Mouse (Mus musculus): ENCODE data around the gene Slc16a13. TPM values are rescaled to one million over a fixed set of nuclear protein-coding genes. Genes with fewer than 3 reads are reported as not detected.

The Slc16a13 gene
- total and polyA plus RNA-seq, 2 experiments from 2014 or later: 4.5 to 5.5 TPM

DNA sequence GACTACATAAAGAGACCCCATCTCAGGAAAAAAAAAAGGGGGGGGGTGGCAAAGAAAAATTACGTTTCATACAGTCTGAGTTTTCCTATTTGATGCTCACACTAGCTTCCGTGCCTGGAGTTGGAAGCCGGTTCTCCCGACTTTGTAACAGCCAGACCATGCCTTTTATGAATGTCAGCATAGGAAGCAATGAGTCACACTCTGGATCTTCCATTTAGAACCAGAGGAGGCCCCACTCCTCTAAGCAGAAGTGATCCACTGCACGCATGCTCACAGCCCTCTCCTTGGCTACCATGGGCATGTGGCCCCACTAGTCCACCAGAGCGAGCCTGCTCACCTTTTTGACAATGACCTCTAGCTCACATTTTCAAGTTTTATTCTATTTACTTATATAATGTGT lies 29.7 kb downstream of the Slc16a13 start:
- H3K4me2 ChIP-seq (ENCODE audit: low read depth, low read length): no peak overlapping the region

DNA sequence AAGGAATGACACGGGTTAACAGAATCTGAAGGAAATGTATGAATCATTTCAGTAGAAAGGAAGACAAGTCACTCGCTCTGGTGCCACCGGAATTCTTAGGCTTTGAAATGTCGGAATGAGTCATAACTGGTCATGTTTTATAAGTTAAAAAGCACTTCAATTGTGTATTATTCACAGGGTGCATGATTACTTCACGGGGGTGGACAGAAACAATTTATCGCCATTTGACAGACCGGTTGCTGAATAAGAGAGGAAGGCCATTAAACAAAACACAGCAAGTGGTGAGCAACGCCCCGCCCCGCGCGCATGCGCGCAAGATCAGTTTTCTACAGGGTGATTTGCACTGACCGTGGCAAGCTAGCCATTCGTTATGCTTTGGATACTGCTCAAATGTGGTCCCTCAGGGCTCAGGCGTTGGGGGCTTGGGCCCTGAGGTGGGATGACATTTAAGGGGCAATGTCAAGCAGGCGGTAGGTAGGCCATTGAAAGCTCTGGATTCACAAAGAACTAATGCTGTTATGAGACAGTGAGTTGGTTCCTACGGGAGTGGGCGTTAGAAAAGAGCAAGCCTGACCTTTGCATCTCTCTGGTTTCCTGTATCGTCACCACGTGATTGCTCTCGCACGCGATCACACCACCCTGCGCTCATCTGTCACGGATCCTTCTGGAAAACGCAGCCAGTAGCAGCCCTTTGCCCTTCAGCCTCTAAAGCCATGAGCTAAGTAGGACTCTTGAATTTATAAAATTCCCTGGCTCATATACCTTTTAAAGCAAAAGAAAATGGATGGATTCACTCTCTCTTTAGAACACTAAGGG lies 31.3 kb downstream of the Slc16a13 start:
- Histone ChIP-seq H3K4me1 (ENCODE audit: control insufficient read depth, insufficient read depth) (no peaks in the 10 kb centered on the region), H3K36me3 (replicated peaks; ENCODE audit: control insufficient read depth, insufficient read depth, low read length) (no peaks in the 10 kb centered on the region), H3K4me2 (ENCODE audit: low read depth, low read length) (no peak overlapping the region; the same call in 1 of the 2 replicates), H3K4me3 (ENCODE audit: low read depth, low read length) (no peak overlapping the region), H3K9ac (replicated peaks; ENCODE audit: low read depth, low read length) (no peak overlapping the region), H3K27me3 (ENCODE audit: control insufficient read depth, insufficient read depth, low read length) (no peaks in the 10 kb centered on the region), H3K9me3 (replicated peaks; ENCODE audit: control insufficient read depth, low read length) (no peaks in the 10 kb centered on the region), H3K27ac (ENCODE audit: low read depth) (no peak overlapping the region)
- no peak for TF ChIP-seq CTCF (IDR thresholded peaks at IDR 0.05; ENCODE audit: low read depth)
- TF ChIP-seq EP300 (IDR thresholded peaks at IDR 0.05; ENCODE audit: low read depth): no peak
- DNase-seq (ENCODE audit: low spot score): no peak
- no peak for ATAC-seq (ENCODE audit: insufficient read depth, low read depth)
- 75% methylated on average over 28 of the region's 28 CpGs for WGBS

More for the DNA sequence above, 29.7 kb downstream of the Slc16a13 start:
- H3K27ac ChIP-seq (ENCODE audit: low read depth): no peak overlapping the region
- no peaks in the 10 kb centered on the region for H3K4me1 ChIP-seq (ENCODE audit: control insufficient read depth, insufficient read depth)
- H3K36me3 ChIP-seq (replicated peaks; ENCODE audit: control insufficient read depth, insufficient read depth, low read length): no peaks in the 10 kb centered on the region
- no peak overlapping the region for H3K9ac ChIP-seq (replicated peaks; ENCODE audit: low read depth, low read length)
- no peaks in the 10 kb centered on the region for H3K9me3 ChIP-seq (replicated peaks; ENCODE audit: control insufficient read depth, low read length)
- TF ChIP-seq CTCF (IDR thresholded peaks at IDR 0.05; ENCODE audit: low read depth): no peak
- TF ChIP-seq EP300 (IDR thresholded peaks at IDR 0.05; ENCODE audit: low read depth): no peak
- no peaks in the 10 kb centered on the region for H3K27me3 ChIP-seq (ENCODE audit: control insufficient read depth, insufficient read depth, low read length)
- DNase-seq (ENCODE audit: low spot score) (no peak), ATAC-seq (ENCODE audit: insufficient read depth, low read depth) (no peak)
- no peak overlapping the region for H3K4me3 ChIP-seq (ENCODE audit: low read depth, low read length)
- 66% methylated on average over 6 of the region's 6 CpGs for WGBS

GRCm38 (mm10) chr11:70185120-70185519 lies 35.7 kb downstream of the Slc16a13 start:
- Histone ChIP-seq H3K9ac (replicated peaks; ENCODE audit: low read depth, low read length) (no peak overlapping the region), H3K4me3 (ENCODE audit: low read depth, low read length) (no peak overlapping the region), H3K9me3 (replicated peaks; ENCODE audit: control insufficient read depth, low read length) (no peaks in the 10 kb centered on the region), H3K4me1 (ENCODE audit: control insufficient read depth, insufficient read depth) (no peaks in the 10 kb centered on the region), H3K27me3 (ENCODE audit: control insufficient read depth, insufficient read depth, low read length) (no peaks in the 10 kb centered on the region), H3K27ac (ENCODE audit: low read depth) (no peak overlapping the region), H3K4me2 (ENCODE audit: low read depth, low read length) (no peak overlapping the region), H3K36me3 (replicated peaks; ENCODE audit: control insufficient read depth, insufficient read depth, low read length) (no peaks in the 10 kb centered on the region)
- no peak for DNase-seq (ENCODE audit: low spot score)
- no peak for TF ChIP-seq CTCF (IDR thresholded peaks at IDR 0.05; ENCODE audit: low read depth)
- no peak for TF ChIP-seq EP300 (IDR thresholded peaks at IDR 0.05; ENCODE audit: low read depth)
- ATAC-seq (ENCODE audit: insufficient read depth, low read depth): no peak
- whole genome bisulfite sequencing: 61% methylated on average over 7 of the region's 7 CpGs

DNA sequence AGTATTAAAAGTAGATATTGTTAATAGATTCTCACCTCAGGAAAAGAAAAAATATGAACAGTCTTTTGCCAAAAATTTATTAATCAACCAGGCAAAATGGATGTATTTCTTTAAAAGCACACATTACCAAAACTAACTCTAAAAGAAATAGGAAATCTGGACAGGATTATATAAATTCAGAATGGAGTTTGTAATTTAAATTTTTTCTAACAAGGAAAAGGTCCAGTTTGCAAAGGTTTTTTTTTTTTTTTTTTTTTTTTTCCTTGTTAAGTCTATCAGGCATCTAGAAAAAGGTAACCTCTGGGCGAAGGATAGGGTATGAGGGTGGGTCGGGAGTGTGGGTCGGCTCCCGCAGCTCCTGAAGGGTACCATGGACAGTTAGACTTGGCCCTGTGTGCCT lies 40.4 kb downstream of the Slc16a13 start:
- Histone ChIP-seq H3K9ac (replicated peaks; ENCODE audit: low read depth, low read length) (no peak overlapping the region), H3K4me2 (ENCODE audit: low read depth, low read length) (no peak overlapping the region), H3K27me3 (ENCODE audit: control insufficient read depth, insufficient read depth, low read length) (no peaks in the 10 kb centered on the region), H3K9me3 (replicated peaks; ENCODE audit: control insufficient read depth, low read length) (no peaks in the 10 kb centered on the region), H3K4me3 (ENCODE audit: low read depth, low read length) (no peak overlapping the region), H3K4me1 (ENCODE audit: control insufficient read depth, insufficient read depth) (no peaks in the 10 kb centered on the region), H3K27ac (ENCODE audit: low read depth) (no peak overlapping the region), H3K36me3 (replicated peaks; ENCODE audit: control insufficient read depth, insufficient read depth, low read length) (no peaks in the 10 kb centered on the region)
- ATAC-seq (ENCODE audit: insufficient read depth, low read depth) (no peak), DNase-seq (ENCODE audit: low spot score) (no peak)
- WGBS: 85% methylated on average over 4 of the region's 4 CpGs
- TF ChIP-seq CTCF (IDR thresholded peaks at IDR 0.05; ENCODE audit: low read depth) (no peak), EP300 (IDR thresholded peaks at IDR 0.05; ENCODE audit: low read depth) (no peak)

- 34% methylated on average over 14 of the region's 14 CpGs for WGBS
- H3K4me3 ChIP-seq (ENCODE audit: low read depth, low read length): no peak overlapping the region
Measured at GRCm38 (mm10) chr11:70179401-70179800, 41.5 kb downstream of the Slc16a13 start.

More at GRCm38 (mm10) chr11:70179401-70179800, 41.5 kb downstream of the Slc16a13 start:
- Histone ChIP-seq H3K9me3 (replicated peaks; ENCODE audit: control insufficient read depth, low read length) (no peaks in the 10 kb centered on the region), H3K4me1 (ENCODE audit: control insufficient read depth, insufficient read depth) (no peaks in the 10 kb centered on the region), H3K27ac (ENCODE audit: low read depth) (no peak overlapping the region), H3K27me3 (ENCODE audit: control insufficient read depth, insufficient read depth, low read length) (no peaks in the 10 kb centered on the region), H3K9ac (replicated peaks; ENCODE audit: low read depth, low read length) (no peak overlapping the region), H3K4me2 (ENCODE audit: low read depth, low read length) (no peak overlapping the region), H3K36me3 (replicated peaks; ENCODE audit: control insufficient read depth, insufficient read depth, low read length) (no peaks in the 10 kb centered on the region)
- TF ChIP-seq CTCF (IDR thresholded peaks at IDR 0.05; ENCODE audit: low read depth) (peak; percentile 48), EP300 (IDR thresholded peaks at IDR 0.05; ENCODE audit: low read depth) (no peak)
- DNase-seq (ENCODE audit: low spot score): peak; percentile 14
- no peak for ATAC-seq (ENCODE audit: insufficient read depth, low read depth)

Data from heart, postnatal 0 days (tissue).